Mouse (Mus musculus): ENCODE results near the gene Itih5. TPM values are rescaled to one million over a fixed set of nuclear protein-coding genes. Genes with fewer than 3 reads are reported as not detected.

Itih5 gene
- total RNA-seq, 2 experiments from 2014 or later: 65.9 to 76.6 TPM

GRCm38 (mm10) chr2:10261337-10261736 is 108.0 kb downstream of the Itih5 start:
- DNase-seq: no peak

GRCm38 (mm10) chr2:10262722-10263121 is 109.4 kb downstream of the Itih5 start:
- DNase-seq: no peak

DNA sequence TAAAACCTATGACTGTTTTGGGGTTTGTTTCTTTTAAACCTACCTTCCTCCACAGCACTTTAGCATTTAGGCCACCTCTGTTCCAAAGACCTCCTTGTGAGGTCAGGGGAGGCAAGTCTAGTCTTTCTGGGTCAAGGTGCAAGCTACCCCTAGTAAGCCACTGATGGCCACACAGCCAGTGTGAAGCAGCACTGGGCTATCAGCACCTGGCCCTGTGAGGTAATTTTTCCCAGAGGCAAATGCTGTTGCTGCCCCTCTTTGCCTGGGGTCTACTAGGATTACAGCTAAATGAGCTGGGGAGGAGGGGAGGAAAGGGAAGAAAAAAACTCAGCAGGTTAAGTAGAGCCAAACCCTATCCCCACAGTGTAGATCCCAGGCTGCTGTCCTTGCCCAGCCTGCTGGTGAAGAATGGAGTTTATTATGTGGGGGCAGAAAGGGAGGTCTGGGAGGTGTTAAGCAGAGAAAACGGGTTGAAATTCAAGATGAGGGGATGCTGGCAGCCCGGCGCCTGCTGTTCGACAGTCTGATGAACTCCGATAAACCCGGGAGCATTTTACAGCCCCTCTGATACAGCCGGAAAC is 110.6 kb downstream of the Itih5 start:
- DNase-seq: no peak

DNA sequence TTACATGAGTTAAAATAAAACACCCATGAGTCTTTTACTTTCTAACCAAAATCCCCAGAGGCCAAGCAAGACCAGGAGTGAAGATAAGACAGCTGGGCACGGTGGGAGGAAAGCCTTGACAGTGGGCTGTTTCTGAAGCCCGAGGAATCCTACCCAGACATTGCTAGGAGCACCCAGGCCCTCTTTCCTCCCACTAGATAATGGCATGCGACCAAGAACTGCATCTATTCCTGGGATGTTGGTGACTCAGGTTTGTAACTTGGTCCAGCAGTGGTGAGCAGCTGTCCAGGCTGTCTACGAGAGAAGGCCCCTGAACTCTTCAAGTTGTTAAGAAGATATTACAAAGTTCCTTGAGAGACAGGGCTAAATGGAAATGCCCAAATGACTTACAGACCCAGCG is 112.5 kb downstream of the Itih5 start:
- no peak for DNase-seq

DNA sequence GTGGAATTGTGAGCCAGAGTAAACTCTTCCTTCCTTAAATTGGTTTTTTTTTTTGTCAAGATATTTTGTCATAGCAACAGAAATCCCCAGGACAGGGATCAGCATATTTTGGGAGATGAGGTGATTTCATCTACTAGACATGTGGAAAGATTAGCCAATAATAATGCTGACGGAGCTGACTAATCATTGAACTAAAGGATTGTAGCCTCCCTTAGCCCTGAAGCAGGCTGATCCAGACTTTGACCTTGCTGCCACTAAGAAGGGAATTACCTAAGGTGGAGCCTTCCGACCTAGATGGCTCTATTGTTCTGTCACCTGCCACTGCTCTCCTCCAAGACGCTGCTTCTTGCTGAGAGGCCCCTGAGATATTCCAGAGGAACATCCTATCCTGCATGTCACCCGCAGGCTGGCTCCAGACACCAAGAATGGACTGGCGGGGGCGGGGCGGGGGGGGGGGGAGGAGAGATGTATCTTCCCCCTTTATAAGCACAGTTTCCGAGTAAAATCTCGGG is 119.3 kb downstream of the Itih5 start:
- no peak for DNase-seq

GRCm38 (mm10) chr2:10273541-10274050 is 120.2 kb downstream of the Itih5 start:
- DNase-seq: no peak

- DNase-seq: peak; percentile 69
These were observed 122.8 kb downstream of the Itih5 start for GRCm38 (mm10) chr2:10276194-10276593.

DNA sequence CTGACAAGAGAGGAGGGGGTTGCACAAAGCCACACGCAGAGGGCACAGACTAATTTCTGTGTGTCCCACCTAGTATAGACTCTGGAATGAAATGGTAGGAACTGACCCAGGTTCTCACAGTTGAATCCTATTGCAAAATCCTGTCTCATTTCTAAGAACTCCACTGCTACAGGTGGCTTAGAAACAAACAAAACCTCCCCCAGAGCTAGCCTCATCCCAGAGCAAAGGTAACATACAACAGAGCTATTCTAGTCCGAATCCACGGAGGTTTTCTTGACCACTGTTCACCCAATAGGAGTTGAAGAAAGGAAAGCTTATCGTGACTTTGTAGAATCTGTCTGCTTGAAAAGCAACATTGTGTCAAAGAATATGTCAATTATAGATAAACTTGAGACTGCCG is 130.3 kb downstream of the Itih5 start:
- DNase-seq: no peak

GRCm38 (mm10) chr2:10284636-10285270 is 131.4 kb downstream of the Itih5 start:
- peak; percentile 57 for DNase-seq

DNA sequence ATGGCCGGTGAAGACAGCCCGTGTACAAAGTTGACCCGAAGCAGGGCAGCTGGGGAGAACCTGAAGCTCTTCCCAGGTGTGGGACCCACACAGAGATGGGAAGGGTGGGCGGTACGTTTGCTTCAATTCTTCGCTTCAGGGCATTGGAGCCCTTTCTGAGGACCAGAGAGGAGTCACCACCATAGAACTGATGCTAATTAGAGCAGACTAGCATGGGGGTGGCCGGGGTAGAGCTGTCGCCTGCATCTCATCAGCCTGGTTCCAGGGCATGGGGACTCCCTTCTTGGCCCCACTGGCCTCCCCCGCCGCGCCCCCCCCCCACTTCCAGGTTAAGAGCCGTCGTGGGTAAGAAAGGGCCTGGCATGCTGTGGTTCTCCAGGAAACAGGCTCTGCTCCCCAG is 132.6 kb downstream of the Itih5 start:
- DNase-seq: no peak

DNA sequence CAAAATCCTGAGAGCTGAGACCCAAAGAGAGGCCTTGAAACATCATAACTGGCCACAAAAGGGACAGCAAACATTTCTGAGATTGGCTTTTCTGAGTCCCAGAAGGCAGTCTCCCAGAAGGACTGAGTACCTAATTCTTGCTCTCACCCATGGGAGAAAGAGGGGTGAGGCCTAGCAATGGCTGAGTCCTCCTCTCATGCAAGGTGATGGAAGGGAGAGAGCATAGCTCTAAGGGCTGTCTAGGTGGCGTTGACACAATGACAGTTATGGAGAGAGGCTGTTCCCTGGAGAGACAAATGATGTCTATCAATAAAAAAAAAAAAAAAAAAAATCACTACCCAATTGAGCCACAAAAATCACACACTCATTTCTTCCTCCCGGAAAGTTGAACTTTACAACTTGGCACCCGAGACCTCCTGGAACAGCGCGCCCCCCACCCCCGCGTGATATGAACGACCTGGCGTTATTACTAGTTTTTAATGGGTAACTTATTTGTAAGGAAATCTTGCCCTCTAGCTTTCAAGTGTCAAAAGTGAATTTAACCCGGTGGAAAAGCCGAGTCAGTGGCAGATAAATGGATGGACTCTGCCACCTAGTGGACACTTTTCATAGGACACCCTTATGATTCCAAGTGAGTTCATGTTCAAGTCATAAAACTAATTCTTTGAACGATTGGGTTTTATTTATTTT is 134.9 kb downstream of the Itih5 start:
- DNase-seq: peak; percentile 52

DNA sequence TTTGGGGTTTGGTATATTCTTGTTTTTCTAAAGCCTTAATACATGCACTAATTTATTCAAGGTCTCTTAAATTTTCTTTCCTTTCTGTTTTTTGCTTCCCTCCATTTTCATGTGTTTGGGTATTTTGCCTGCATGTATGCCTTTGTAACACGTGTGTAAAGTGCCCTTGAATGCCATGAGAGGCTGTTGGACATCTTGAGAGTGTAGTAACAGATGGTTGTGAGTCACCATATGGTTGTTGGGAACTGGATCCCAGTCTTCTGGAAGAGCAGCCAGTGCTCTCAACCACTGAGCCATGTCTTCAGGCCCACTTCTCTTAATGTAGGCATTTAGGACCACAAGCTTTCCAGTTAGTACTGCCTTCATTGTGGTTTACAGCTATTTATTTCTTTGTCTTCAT is 135.5 kb downstream of the Itih5 start:
- DNase-seq: no peak

DNA sequence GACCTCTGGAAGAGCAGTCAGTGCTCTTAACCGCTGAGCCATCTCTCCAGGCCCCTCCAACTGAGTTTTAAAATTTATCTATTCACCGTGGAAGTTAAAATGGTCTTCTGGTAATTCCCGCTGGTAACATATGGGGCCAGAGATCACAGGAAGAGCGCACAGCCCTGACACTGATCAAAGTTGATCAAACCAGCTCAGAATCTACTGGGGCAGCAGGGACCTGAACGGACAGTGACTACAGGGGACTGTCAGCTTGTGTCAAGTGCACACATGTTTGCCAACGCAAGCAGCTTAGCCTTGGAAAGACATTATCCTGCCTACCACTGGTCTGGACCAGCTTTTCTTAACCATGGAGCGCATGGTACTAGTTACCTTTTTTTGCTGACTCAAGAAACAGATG is 136.7 kb downstream of the Itih5 start:
- DNase-seq: no peak

- no peak for DNase-seq
These were observed 140.3 kb downstream of the Itih5 start for GRCm38 (mm10) chr2:10293556-10294206.

DNA sequence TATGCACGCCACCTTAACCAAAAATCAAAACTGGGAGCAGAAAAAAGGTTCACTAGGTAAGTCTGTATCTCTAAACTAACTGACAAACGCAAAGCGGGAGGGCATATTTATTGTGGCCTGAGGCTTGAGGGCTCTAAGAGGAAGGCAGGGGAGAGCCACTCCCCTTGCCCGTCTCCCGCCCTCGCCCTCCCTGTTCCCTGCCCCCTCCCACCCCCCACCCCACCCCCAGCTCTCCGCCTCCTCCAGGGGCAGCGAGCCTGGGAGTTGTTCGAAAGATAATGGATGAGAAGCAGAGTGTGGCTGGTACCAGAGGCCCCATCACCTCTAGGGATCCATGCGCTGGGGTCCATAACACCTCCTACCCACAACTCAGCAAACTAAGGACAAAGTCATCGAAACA is 142.5 kb downstream of the Itih5 start:
- no peak for DNase-seq

DNA sequence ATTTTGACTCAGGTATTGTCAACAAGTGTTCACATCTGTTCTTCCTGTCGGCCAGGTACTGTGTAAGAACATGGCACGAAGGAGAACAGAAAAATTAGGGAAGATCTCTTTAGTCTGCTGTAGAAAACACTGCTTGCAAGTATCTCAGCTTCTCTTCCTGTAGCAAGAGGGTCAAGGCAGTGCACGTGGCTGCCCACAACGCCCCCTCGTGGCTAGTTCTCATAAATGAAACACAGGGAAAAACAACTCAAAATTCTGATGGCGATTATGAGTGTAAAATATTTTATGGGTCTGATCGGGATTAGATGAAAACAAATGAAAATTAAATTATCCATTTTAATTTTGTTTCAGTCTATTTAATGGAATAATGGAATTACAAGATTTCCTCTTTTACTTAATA is 146.9 kb downstream of the Itih5 start:
- DNase-seq: peak; percentile 52

DNA sequence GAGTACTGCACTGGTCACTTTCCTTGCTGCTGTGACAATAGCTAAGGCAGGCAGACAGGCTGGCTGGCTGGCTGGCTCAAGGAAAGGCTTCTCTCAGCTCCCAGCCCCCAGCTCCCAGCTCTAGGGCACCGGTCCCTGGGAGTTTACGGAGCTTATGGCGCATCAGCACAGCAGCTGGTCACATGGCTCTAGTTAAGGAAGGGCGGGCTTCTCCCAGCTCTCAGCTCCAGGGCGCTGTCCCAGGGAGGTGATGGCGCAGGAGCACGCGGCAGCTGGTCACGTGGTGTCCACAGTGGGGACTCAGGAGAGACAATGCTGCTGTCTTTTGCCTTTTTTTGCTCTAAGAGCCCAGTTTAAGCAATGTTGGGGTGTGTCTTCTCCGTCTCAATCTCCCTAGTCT is 147.4 kb downstream of the Itih5 start:
- peak; percentile 24 for DNase-seq

GRCm38 (mm10) chr2:10301391-10301790 is 148.0 kb downstream of the Itih5 start:
- DNase-seq: no peak

DNA sequence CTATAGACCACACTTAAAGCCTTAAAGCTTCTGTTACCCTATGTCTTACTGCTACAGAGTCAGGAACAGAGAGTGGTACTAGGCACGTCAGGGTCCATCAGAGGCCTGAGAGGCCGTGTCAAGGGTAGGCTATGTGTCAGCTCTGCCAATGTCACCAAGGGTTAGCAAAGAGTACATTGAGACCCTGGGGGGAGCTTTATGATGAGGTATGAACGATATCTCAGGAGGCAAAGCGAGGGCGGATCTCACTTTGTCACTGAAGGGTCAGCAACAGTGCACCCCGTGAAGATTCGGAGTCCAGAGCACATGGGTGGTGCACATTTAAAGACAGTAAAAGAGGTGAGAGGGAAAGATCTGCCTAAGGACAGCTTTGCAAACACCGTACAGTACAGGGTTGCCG is 148.6 kb downstream of the Itih5 start:
- DNase-seq: no peak

DNA sequence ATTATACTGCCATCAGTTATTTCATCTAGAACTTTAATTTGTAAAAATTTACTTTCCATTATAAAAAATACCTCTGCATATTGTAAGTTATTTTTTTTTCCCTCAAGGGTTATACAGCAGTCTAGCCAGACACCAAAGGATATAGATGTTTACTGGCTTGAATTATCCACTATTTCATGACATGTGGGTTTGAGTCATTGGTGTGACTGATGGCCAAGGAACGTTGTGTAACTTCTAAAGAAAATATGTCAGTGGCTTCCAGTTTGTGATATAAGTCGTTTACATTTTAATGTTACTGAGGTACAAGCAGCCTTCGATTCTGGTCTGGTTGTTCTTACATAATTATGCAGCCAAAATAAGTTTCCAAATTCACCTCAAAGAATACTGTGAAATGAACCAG is 151.5 kb downstream of the Itih5 start:
- no peak for DNase-seq
